Comparison of ENCODE assay signal across 27 mouse cellular contexts in the genomic region with DNA sequence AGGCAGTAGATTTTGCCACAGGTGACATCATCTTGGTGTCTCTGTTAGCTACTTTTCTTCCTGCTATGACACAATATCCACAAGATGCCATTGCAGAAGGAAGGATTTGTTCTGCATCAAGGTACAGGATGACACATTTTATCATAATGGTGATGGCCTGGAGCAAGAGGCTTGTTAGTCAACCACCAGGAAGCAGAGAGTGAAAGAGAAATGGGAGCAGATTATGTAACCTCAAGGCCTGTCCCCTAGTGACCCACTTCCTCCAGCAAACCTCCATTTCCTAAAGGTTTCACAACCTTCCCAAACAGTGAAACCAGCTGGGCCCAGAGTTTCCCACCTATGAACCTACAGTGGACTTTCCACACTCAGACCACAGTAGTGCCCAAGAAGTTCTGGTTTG.
A peak's percentile ranks its signal among the peaks of the same experiment; 100 is the strongest.
DNase-seq lines count a peak whose midpoint lies in the region; ATAC-seq and TF ChIP-seq lines count a peak whose summit lies in the region.
"Had no signal": no experiment of that assay in that cellular context is flagged by ENCODE, and none has a peak within 500 bp of the region (broad histone marks: within the 10 kb centered on the region; RNA-seq: fewer than 3 reads in every experiment).

No protein-coding gene starts in this region.

- TF ChIP-seq CTCF in liver, adult 2 months (IDR thresholded peaks at IDR 0.05; ENCODE audit: low read depth, low read length) = no peak
- no peak for TF ChIP-seq CTCF in bone marrow, adult 2 months (IDR thresholded peaks at IDR 0.05; ENCODE audit: control insufficient read depth, insufficient read depth, low read length)
- no peak for TF ChIP-seq CTCF in stomach, postnatal 0 days (IDR thresholded peaks at IDR 0.05; ENCODE audit: low read depth)

- no peak for TF ChIP-seq POLR2A in liver, adult 2 months (IDR thresholded peaks at IDR 0.05; ENCODE audit: extremely low read depth, insufficient read depth, low read length)
- no peak for TF ChIP-seq POLR2A in bone marrow, adult 2 months (IDR thresholded peaks at IDR 0.05; ENCODE audit: borderline replicate concordance, control insufficient read depth, low read depth, low read length)

- H3K27ac ChIP-seq in liver, adult 2 months (replicated peaks; ENCODE audit: insufficient read depth, low read depth, low read length) = no peak overlapping the region; the same call in 1 of the 2 replicates
- H3K27ac ChIP-seq in liver, embryonic 11.5 days (ENCODE audit: low read depth, low read length) = no peak overlapping the region
- H3K27ac ChIP-seq in bone marrow, adult 2 months (ENCODE audit: control insufficient read depth, insufficient read depth, low read depth, low read length, poor library complexity) = peak overlapping the region; percentile 61; the same call in 1 of the 2 replicates
- H3K27ac ChIP-seq in stomach, postnatal 0 days (replicated peaks) = no peak overlapping the region
- no peak overlapping the region for H3K27ac ChIP-seq in hindbrain, embryonic 16.5 days (ENCODE audit: low read depth, low read length)
- H3K27ac ChIP-seq in neural tube, embryonic 15.5 days (replicated peaks) = no peak overlapping the region
- H3K27ac ChIP-seq: embryonic facial prominence, embryonic 12.5 days; hindbrain, embryonic 13.5 days; kidney, postnatal 0 days; layer of hippocampus, adult 2 months; liver, embryonic 14.5 days; midbrain, embryonic 15.5 days; stomach, embryonic 15.5 days had no signal

- no peaks in the 10 kb centered on the region for H3K79me2 ChIP-seq in liver, adult 2 months (ENCODE audit: control insufficient read depth, insufficient read depth, low read length)

- no peaks in the 10 kb centered on the region for H3K9me3 ChIP-seq in liver, embryonic 11.5 days (ENCODE audit: control insufficient read depth, low read length)
- H3K9me3 ChIP-seq in stomach, postnatal 0 days (ENCODE audit: control insufficient read depth, low read length) = no peaks in the 10 kb centered on the region
- H3K9me3 ChIP-seq in hindbrain, embryonic 16.5 days (ENCODE audit: control insufficient read depth, low read length) = no peaks in the 10 kb centered on the region
- no peaks in the 10 kb centered on the region for H3K9me3 ChIP-seq in neural tube, embryonic 15.5 days (replicated peaks)
- H3K9me3 ChIP-seq: embryonic facial prominence, embryonic 12.5 days; hindbrain, embryonic 13.5 days; megakaryocyte, embryonic 14.5 days; midbrain, embryonic 15.5 days; stomach, embryonic 15.5 days had no signal

- H3K4me1 ChIP-seq in liver, adult 2 months (ENCODE audit: control insufficient read depth, insufficient read depth, low read length) = no peaks in the 10 kb centered on the region; the same call in none of the 2 replicates
- H3K4me1 ChIP-seq in liver, embryonic 11.5 days (replicated peaks; ENCODE audit: control insufficient read depth, insufficient read depth, low read length) = 0 out of 2 replicates have a peak, but pooled peaks cover under 1% of the 10 kb centered on the region
- peaks cover 1% of the 10 kb centered on the region; the same call in 1 of the 2 replicates for H3K4me1 ChIP-seq in bone marrow, adult 2 months (ENCODE audit: control insufficient read depth, insufficient read depth, low read length)
- no peaks in the 10 kb centered on the region for H3K4me1 ChIP-seq in stomach, postnatal 0 days (replicated peaks; ENCODE audit: control insufficient read depth, insufficient read depth)
- no peaks in the 10 kb centered on the region for H3K4me1 ChIP-seq in hindbrain, embryonic 16.5 days (ENCODE audit: control insufficient read depth, insufficient read depth, low read depth, low read length)
- no peaks in the 10 kb centered on the region for H3K4me1 ChIP-seq in neural tube, embryonic 15.5 days
- H3K4me1 ChIP-seq: embryonic facial prominence, embryonic 12.5 days; hindbrain, embryonic 13.5 days; midbrain, embryonic 15.5 days; stomach, embryonic 15.5 days had no signal

- no peak for TF ChIP-seq EP300 in stomach, postnatal 0 days (optimal IDR thresholded peaks at IDR 0.05)

- no peak for ATAC-seq in liver, embryonic 11.5 days (replicated peaks; ENCODE audit: low FRiP score)
- peak; percentile 61 to 86 for ATAC-seq in hematopoietic stem cell, adult 5-6 weeks (replicated peaks in 1 of 2; ENCODE audit: insufficient read depth in 1 of 2, low FRiP score in 2 of 2, low TSS enrichment in 1 of 2, low read depth in 1 of 2, poor library complexity in 2 of 2, severe bottlenecking in 2 of 2)
- ATAC-seq in stomach, postnatal 0 days (ENCODE audit: low FRiP score, low TSS enrichment) = peak; percentile 72
- ATAC-seq in hindbrain, embryonic 16.5 days = no peak
- no peak for ATAC-seq in neural tube, embryonic 15.5 days (ENCODE audit: low FRiP score)
- ATAC-seq: forebrain, embryonic 14.5 days; midbrain, embryonic 15.5 days had no signal

- H3K4me2 ChIP-seq in liver, embryonic 11.5 days = no peak overlapping the region
- H3K4me2 ChIP-seq in stomach, postnatal 0 days (replicated peaks; ENCODE audit: low read depth) = no peak overlapping the region
- no peak overlapping the region for H3K4me2 ChIP-seq in hindbrain, embryonic 16.5 days (ENCODE audit: low read length)
- H3K4me2 ChIP-seq in neural tube, embryonic 15.5 days = no peak overlapping the region
- H3K4me2 ChIP-seq: embryonic facial prominence, embryonic 12.5 days; heart, embryonic 11.5 days; hindbrain, embryonic 13.5 days; midbrain, embryonic 15.5 days; stomach, embryonic 15.5 days had no signal

- H3K27me3 ChIP-seq in liver, adult 2 months (ENCODE audit: control insufficient read depth, insufficient read depth, low read length) = no peaks in the 10 kb centered on the region
- H3K27me3 ChIP-seq in liver, embryonic 11.5 days (replicated peaks; ENCODE audit: control insufficient read depth, insufficient read depth, low read length) = no peaks in the 10 kb centered on the region
- no peaks in the 10 kb centered on the region for H3K27me3 ChIP-seq in stomach, postnatal 0 days (ENCODE audit: control insufficient read depth, insufficient read depth, low read length)
- H3K27me3 ChIP-seq in hindbrain, embryonic 16.5 days (replicated peaks; ENCODE audit: control insufficient read depth, insufficient read depth, low read length) = no peaks in the 10 kb centered on the region
- no peaks in the 10 kb centered on the region for H3K27me3 ChIP-seq in neural tube, embryonic 15.5 days (replicated peaks)
- H3K27me3 ChIP-seq: embryonic facial prominence, embryonic 12.5 days; hindbrain, embryonic 13.5 days; midbrain, embryonic 15.5 days; stomach, embryonic 15.5 days had no signal

- DNase-seq in liver, adult 2 months (ENCODE audit: extremely low read depth, low read depth, low spot score) = peak; percentile 72
- no peak for DNase-seq in liver, embryonic 11.5 days (ENCODE audit: low spot score)
- DNase-seq in stomach, postnatal 0 days (ENCODE audit: low spot score) = no peak
- DNase-seq: adrenal gland, postnatal 10 days; cerebellum, adult 18-20 months; gastrocnemius, postnatal 25 days; heart, postnatal 10 days; kidney, adult 11 months; left cerebral cortex, postnatal 4 days; lung, postnatal 10 days; right cerebral cortex, postnatal 25 days had no signal

- no peaks in the 10 kb centered on the region for H3K36me3 ChIP-seq in liver, adult 2 months (ENCODE audit: control insufficient read depth, insufficient read depth, low read length)
- H3K36me3 ChIP-seq in liver, embryonic 11.5 days (ENCODE audit: control insufficient read depth, insufficient read depth, low read length) = no peaks in the 10 kb centered on the region
- H3K36me3 ChIP-seq in stomach, postnatal 0 days (ENCODE audit: control insufficient read depth, insufficient read depth, low read length) = no peaks in the 10 kb centered on the region
- no peaks in the 10 kb centered on the region for H3K36me3 ChIP-seq in hindbrain, embryonic 16.5 days (ENCODE audit: control insufficient read depth, insufficient read depth, low read length)
- no peaks in the 10 kb centered on the region for H3K36me3 ChIP-seq in neural tube, embryonic 15.5 days
- H3K36me3 ChIP-seq: embryonic facial prominence, embryonic 12.5 days; hindbrain, embryonic 13.5 days; midbrain, embryonic 15.5 days; stomach, embryonic 15.5 days had no signal

- H3K4me3 ChIP-seq in liver, adult 2 months (ENCODE audit: insufficient read depth, low read depth, low read length) = no peak overlapping the region
- H3K4me3 ChIP-seq in liver, embryonic 11.5 days (ENCODE audit: low read depth, low read length) = no peak overlapping the region
- no peak overlapping the region for H3K4me3 ChIP-seq in bone marrow, adult 2 months (replicated peaks; ENCODE audit: control insufficient read depth, low read depth, low read length)
- no peak overlapping the region for H3K4me3 ChIP-seq in stomach, postnatal 0 days (ENCODE audit: low read depth, low read length)
- no peak overlapping the region for H3K4me3 ChIP-seq in hindbrain, embryonic 16.5 days (ENCODE audit: low read length)
- no peak overlapping the region for H3K4me3 ChIP-seq in neural tube, embryonic 15.5 days (replicated peaks)
- H3K4me3 ChIP-seq: embryonic facial prominence, embryonic 12.5 days; erythroblast, embryonic 14.5 days; hindbrain, embryonic 13.5 days; layer of hippocampus, adult 2 months; megakaryocyte, embryonic 14.5 days; midbrain, embryonic 15.5 days; myocyte; stomach, embryonic 15.5 days had no signal

- no peak overlapping the region for H3K9ac ChIP-seq in liver, adult 2 months (ENCODE audit: low read depth, low read length)
- no peak overlapping the region for H3K9ac ChIP-seq in liver, embryonic 11.5 days (ENCODE audit: low read depth, low read length)
- H3K9ac ChIP-seq in stomach, postnatal 0 days (ENCODE audit: low read length) = no peak overlapping the region
- H3K9ac ChIP-seq in hindbrain, embryonic 16.5 days (ENCODE audit: low read depth, low read length) = no peak overlapping the region
- no peak overlapping the region for H3K9ac ChIP-seq in neural tube, embryonic 15.5 days (replicated peaks)
- H3K9ac ChIP-seq: embryonic facial prominence, embryonic 12.5 days; hindbrain, embryonic 13.5 days; liver, embryonic 14.5 days; midbrain, embryonic 15.5 days; stomach, embryonic 15.5 days had no signal

Comparison
In these comparisons a context has a peak if more than half of its experiments do, and no peak if none do; other contexts are left out.
1. ATAC-seq: peak in hematopoietic stem cell, adult 5-6 weeks (2 of 2) and stomach, postnatal 0 days (single experiment); none in liver, embryonic 11.5 days (single experiment), hindbrain, embryonic 16.5 days (single experiment) and neural tube, embryonic 15.5 days (single experiment).